Mouse (Mus musculus): ENCODE measurements around the gene Chrm5. TPM values are rescaled to one million over a fixed set of nuclear protein-coding genes. Genes with fewer than 3 reads are reported as not detected.
A peak's percentile ranks its signal among the peaks of the same experiment; 100 is the strongest.
"Not testable (repeated sequence)": the region's sequence is repeated elsewhere in the genome, so short reads cannot be mapped to it uniquely, and the experiment has no call there.

Gene Chrm5
- total RNA-seq, 2 experiments from 2014 or later = not detected

- DNase-seq = peak; percentile 20 to 52
Measured at GRCm38 (mm10) chr2:112481564-112481963, 995 bp upstream of the Chrm5 start.

GRCm38 (mm10) chr2:112476554-112476953 is 4.0 kb downstream of the Chrm5 start:
- DNase-seq = no peak

DNA sequence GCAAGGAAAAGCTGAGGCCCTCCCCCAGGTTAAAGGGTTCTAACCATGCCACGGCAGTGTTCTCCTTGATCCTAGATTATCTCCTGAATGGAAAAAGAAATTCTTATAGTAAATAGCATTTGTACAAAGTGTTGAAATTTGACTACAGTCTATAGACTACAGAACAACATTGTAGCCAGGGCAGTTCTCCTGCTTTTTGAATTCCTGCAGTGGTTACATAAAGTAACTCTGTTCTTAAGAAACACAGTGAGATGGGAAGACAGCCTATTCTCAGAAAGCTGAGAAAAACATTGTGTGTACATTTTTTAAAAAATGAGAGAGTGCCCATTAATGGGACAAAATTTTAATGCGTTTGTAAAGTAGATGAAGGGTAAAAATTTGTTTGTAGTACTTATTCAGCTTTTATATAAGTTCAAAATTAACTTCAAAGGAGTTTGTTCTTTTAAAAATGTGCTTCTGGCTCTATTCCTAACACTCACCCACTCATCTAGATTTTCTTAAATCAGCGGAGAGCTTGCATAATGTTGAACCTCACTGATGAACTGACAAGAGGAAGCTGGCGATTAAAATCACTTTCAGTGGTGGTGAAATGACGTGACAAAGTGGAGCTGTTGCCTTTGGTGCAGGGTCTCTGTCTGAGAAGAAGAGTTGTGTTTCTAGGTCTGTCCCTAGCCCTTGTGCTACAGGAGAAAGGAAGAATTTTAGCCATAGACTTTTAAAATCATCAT is 5.4 kb downstream of the Chrm5 start:
- DNase-seq = no peak

- DNase-seq = no peak
Measured at GRCm38 (mm10) chr2:112472076-112472475, 8.5 kb downstream of the Chrm5 start.

- peak in 1 of 2 experiments; percentile 21 for DNase-seq
Measured at GRCm38 (mm10) chr2:112470961-112471381, 9.6 kb downstream of the Chrm5 start.

- DNase-seq = no peak
Measured at GRCm38 (mm10) chr2:112469542-112469941, 11.0 kb downstream of the Chrm5 start.

- no peak for DNase-seq
Measured at GRCm38 (mm10) chr2:112460557-112460956, 20.0 kb downstream of the Chrm5 start.

DNA sequence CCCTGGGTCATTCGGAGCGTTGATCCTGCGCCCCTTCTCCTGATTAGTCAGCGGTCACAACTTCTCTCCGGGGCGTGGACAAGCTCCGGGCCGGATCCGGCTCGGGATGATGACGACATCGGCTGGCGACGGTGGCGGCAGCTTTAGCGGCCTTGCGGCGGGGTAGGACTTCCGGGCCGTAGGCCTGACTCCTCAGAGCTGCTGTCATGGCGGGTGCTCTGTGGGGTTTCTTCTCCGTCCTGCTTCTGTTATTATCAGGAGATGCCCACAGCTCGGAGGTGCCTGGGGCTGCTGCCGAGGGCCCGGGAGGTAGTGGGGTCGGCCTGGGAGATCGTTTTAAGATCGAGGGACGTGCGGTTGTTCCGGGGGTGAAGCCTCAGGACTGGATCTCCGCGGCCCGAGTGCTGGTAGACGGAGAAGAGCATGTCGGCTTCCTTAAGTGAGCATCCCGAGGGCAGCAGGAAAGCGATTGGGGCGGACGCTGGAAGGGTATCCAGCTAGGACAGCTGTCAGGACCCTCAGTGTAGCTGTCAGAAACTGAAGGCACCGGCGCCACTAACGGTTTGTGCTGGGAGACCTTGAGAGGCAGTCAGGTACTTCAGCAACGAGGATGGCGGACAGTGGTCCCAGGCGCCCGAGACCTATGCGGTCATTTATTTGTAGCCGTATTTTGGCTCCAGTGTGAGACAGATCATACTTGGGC is 25.6 kb downstream of the Chrm5 start, which contains the start of gene Emc7:
Gene Emc7, plus strand, starts transcription at position 136 of the 703 bp plus-strand sequence.
- DNase-seq = peak; percentile 98 to 99

GRCm38 (mm10) chr2:112454125-112454861 is 26.3 kb downstream of the Chrm5 start:
- DNase-seq = no peak

DNA sequence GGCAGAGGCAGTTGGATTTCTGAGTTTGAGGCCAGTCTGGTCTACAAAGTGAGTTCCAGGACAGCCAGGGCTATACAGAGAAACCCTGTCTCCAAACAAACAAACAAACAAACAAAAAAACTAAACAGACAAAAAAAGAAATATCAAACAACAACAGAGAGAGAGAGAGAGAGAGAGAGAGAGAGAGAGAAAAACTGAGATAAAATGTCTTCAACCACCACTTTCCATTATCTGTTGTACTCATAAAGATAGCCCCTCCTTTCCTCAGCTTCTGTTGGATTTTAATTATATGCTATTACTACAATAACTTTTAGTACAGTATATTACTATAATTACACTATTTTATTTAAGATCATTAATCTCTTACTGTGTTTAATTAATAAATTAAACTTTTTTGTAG is 28.1 kb downstream of the Chrm5 start:
- not testable (repeated sequence) for DNase-seq

DNA sequence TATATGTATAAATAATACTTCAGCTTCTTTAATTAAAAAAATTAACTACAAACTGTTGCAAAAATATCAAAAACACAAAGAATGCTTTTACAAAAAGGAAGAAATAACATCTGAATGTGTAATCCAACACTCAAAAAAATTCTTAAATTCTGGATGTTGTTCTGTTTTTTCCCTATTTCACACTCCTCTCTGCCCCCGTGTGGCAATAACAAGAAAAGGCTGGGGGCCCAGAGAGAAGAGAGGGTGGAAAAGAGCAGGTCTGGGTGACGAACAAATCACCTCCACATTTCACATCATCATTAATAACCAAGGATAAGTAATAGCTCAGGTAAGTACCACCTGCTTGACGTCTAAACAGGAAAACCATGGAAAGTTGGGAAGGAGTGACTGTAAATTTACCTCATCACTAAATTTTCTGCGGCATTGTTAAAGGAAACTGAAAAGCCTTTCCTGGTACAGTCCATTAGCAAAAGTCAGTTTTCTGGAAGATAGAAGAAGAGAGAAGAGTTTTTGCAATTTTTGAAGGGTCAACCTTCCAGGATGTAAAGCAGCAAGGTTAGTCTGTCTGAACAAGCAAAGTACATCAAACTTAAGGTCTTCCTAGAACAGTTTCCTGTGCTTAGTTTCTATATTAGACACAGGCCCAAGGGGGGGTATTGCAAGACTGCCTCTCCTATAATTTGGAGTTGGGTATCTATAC is 30.8 kb downstream of the Chrm5 start:
- peak; percentile 6 to 34 for DNase-seq

DNA sequence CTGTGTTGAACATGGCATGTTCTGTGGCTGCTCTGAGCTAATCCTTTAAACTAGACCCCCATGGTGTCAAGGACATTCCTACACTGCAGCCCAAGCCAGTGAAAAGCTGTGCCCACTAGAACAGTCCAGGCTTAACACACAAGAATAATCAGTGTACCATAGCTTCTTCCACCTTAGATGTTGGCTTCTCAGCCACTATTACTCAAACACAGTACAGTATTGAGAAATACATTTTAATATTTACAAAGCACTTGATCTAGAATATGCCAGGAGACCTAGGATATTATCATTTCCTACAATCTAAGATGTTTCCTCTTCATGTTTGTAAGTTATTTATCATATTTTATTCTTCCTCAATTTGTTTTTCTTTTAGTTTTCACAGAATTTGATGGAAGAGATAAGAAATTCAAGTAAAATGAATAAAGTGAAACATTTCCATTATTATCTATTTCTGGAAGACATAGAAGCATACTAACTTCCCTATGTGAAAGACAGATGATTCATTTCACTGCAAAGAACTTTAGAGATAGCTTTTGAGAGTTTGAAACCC is 32.0 kb downstream of the Chrm5 start:
- no peak for DNase-seq

DNA sequence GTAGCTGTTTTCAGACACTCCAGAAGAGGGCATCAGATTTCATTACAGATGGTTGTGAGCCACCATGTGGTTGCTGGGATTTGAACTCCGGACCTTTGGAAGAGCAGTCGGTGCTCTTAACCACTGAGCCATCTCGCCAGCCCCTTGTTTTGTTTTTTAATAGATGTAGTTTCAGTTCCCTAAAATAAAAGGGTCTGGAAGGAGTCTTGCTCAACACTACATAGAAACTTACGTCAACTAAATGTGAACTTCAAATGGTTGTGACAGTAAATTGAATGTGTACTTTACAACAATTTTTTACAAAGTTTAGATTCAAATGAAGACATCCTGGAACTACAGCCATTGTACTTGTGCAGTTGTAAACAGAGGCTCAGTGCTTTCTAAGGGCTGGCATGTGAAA is 32.5 kb downstream of the Chrm5 start:
- not testable (repeated sequence) for DNase-seq

DNA sequence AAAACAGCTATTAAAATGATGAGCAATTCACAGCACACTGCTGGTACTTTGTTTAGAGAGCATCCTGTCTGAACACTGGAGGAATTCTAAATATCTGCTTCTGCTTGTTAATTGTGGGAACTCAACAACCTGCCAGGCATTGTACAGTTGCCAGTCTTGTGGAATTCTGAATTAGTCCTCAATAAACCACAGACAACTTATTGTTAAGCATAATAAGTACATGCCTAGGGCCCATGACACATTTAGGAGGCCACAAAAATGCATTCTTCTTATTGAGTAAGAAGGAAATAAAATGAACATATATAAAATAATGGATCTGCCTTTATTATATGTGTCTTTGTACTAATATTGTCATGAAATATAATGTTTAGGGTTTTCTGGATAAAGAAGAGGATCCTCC is 35.1 kb downstream of the Chrm5 start:
- DNase-seq = no peak

- no peak for DNase-seq
Measured at GRCm38 (mm10) chr2:112443491-112443890, 37.1 kb downstream of the Chrm5 start.

GRCm38 (mm10) chr2:112437589-112437988 is 43.0 kb downstream of the Chrm5 start:
- DNase-seq = no peak

GRCm38 (mm10) chr2:112436292-112436691 is 44.3 kb downstream of the Chrm5 start:
- DNase-seq = no peak

- peak; percentile 13 to 25 for DNase-seq
Measured at GRCm38 (mm10) chr2:112433359-112433758, 47.2 kb downstream of the Chrm5 start.

DNA sequence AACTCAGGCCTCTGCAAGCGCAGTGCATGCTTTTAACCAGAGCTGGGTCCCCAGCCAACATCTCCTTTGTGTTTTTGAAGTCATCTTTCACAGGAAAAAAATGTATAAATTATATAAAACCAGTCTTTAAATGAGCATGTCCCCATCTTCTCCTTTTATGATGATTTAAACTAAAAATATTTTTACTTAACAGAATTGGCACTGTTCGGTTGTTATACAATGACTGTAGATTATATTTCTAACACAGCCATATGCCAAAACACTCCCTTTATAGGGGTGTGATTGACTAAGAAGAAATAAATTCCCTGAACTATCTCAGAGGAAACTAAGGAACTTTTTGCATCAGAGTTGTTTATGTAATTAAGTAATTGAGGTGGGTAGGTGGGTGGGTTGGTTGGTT is 48.0 kb downstream of the Chrm5 start:
- DNase-seq = no peak

GRCm38 (mm10) chr2:112430403-112430802 is 50.2 kb downstream of the Chrm5 start:
- no peak for DNase-seq

DNA sequence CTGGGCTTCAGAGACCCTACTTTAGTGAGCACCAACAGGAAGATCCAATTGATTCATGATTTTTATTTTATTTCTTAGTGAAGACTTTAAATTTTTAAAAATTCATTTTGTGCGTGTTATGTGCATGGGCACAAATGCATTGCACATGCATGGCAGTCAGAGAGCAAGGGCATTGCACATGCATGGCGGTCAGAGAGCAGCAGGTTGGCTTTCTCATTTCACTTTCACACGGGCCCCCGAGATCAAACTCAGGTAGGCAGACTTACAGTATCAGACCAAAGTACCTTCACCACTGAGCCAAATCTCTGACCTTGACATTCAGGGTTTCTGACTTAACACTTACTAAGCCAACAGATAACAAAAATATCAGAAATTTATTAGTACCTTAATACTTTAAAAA is 50.9 kb downstream of the Chrm5 start:
- no peak for DNase-seq

All from heart, adult 18-20 months (tissue).